Mouse (Mus musculus): ENCODE measurements around the gene Traip. TPM values are rescaled to one million over a fixed set of nuclear protein-coding genes. Genes with fewer than 3 reads are reported as not detected.
A peak's percentile ranks its signal among the peaks of the same experiment; 100 is the strongest.

Gene Traip
- polyA plus RNA-seq, 1 experiment from 2014 or later = 23.3 TPM

- no peak for ATAC-seq (ENCODE audit: low FRiP score, low TSS enrichment)
- H3K27me3 ChIP-seq (ENCODE audit: insufficient read depth, low read length) = no peaks in the 10 kb centered on the region
- H3K9ac ChIP-seq (replicated peaks; ENCODE audit: low read length) = no peak overlapping the region
These were observed 39.7 kb upstream of the Traip start for GRCm38 (mm10) chr9:107910025-107910769.

GRCm38 (mm10) chr9:107914764-107915420 is 35.0 kb upstream of the Traip start:
- H3K4me3 ChIP-seq (ENCODE audit: low read length) = no peak overlapping the region

More at GRCm38 (mm10) chr9:107910025-107910769, 39.7 kb upstream of the Traip start:
- WGBS = 87% methylated on average over 15 of the region's 15 CpGs
- H3K27ac ChIP-seq (ENCODE audit: low read length) = no peak overlapping the region
- no peaks in the 10 kb centered on the region for H3K36me3 ChIP-seq (ENCODE audit: insufficient read depth, low read length)
- no peak overlapping the region for H3K4me2 ChIP-seq (replicated peaks; ENCODE audit: low read depth, low read length)
- H3K4me3 ChIP-seq (ENCODE audit: low read length) = no peak overlapping the region
- no peaks in the 10 kb centered on the region for H3K9me3 ChIP-seq (ENCODE audit: low read length)
- peaks cover 36% of the 10 kb centered on the region for H3K4me1 ChIP-seq (ENCODE audit: insufficient read depth, low read length)

DNA sequence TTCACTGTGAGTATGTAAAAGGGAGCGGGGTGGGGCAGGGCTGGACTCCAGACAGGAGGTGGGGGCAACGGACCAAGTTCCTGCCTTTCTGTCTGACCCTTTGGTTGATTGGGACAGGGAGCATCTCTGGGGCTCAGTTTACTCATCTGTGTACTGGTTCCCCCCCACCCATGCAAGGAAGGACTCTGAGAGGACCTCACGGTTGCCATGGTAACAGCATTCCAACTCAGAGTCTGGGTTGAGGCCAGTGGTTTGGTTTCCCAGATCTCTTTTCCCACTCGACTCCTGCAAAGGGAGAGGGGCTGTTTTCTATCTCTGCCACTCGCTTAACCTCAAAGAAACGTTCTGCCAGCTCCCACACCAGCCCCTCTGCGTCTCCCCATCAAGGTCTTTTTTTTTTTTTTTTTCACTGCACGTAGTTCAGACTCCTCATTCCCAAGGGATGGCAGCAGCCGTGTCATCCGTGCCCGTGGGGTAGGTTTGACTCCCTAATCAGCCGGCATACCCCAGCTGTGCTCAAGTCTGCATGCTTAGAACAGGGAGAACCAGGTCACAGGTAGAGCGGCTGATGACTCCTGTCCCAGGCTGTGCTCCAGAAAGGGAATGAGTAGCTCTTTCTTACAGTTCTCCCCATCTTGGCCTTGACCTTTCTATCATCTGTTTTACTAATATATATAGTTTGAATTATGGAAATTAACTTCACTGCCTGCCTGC is 31.9 kb upstream of the Traip start:
- H3K27ac ChIP-seq (ENCODE audit: low read length) = no peak overlapping the region
- H3K36me3 ChIP-seq (ENCODE audit: insufficient read depth, low read length) = no peaks in the 10 kb centered on the region
- 30% methylated on average over 13 of the region's 13 CpGs for WGBS
- H3K4me3 ChIP-seq (ENCODE audit: low read length) = no peak overlapping the region
- H3K4me2 ChIP-seq (replicated peaks; ENCODE audit: low read depth, low read length) = no peak overlapping the region
- no peak overlapping the region; the same call in 1 of the 2 replicates for H3K9ac ChIP-seq (replicated peaks; ENCODE audit: low read length)
- ATAC-seq (ENCODE audit: low FRiP score, low TSS enrichment) = peak; percentile 15; the same call in 1 of the 2 replicates
- peaks cover 12% of the 10 kb centered on the region for H3K4me1 ChIP-seq (ENCODE audit: insufficient read depth, low read length)
- no peaks in the 10 kb centered on the region for H3K27me3 ChIP-seq (ENCODE audit: insufficient read depth, low read length)
- no peaks in the 10 kb centered on the region for H3K9me3 ChIP-seq (ENCODE audit: low read length)

More at GRCm38 (mm10) chr9:107914764-107915420, 35.0 kb upstream of the Traip start:
- no peak for ATAC-seq (ENCODE audit: low FRiP score, low TSS enrichment)
- 51% methylated on average over 16 of the region's 16 CpGs for WGBS
- Histone ChIP-seq H3K27ac (ENCODE audit: low read length) (no peak overlapping the region), H3K9ac (replicated peaks; ENCODE audit: low read length) (no peak overlapping the region), H3K27me3 (ENCODE audit: insufficient read depth, low read length) (no peaks in the 10 kb centered on the region), H3K9me3 (ENCODE audit: low read length) (no peaks in the 10 kb centered on the region), H3K4me2 (replicated peaks; ENCODE audit: low read depth, low read length) (no peak overlapping the region), H3K4me1 (ENCODE audit: insufficient read depth, low read length) (peaks cover 12% of the 10 kb centered on the region), H3K36me3 (ENCODE audit: insufficient read depth, low read length) (no peaks in the 10 kb centered on the region)

GRCm38 (mm10) chr9:107918884-107919283 is 31.1 kb upstream of the Traip start:
- H3K36me3 ChIP-seq (ENCODE audit: insufficient read depth, low read length) = no peaks in the 10 kb centered on the region
- no peak overlapping the region for H3K27ac ChIP-seq (ENCODE audit: low read length)
- H3K4me3 ChIP-seq (ENCODE audit: low read length) = no peak overlapping the region
- 86% methylated on average over 6 of the region's 6 CpGs for WGBS
- no peaks in the 10 kb centered on the region for H3K9me3 ChIP-seq (ENCODE audit: low read length)
- no peaks in the 10 kb centered on the region for H3K27me3 ChIP-seq (ENCODE audit: insufficient read depth, low read length)
- no peak for ATAC-seq (ENCODE audit: low FRiP score, low TSS enrichment)
- no peak overlapping the region for H3K9ac ChIP-seq (replicated peaks; ENCODE audit: low read length)
- peaks cover 12% of the 10 kb centered on the region for H3K4me1 ChIP-seq (ENCODE audit: insufficient read depth, low read length)
- H3K4me2 ChIP-seq (replicated peaks; ENCODE audit: low read depth, low read length) = no peak overlapping the region

GRCm38 (mm10) chr9:107919441-107919840 is 30.5 kb upstream of the Traip start:
- Histone ChIP-seq H3K36me3 (ENCODE audit: insufficient read depth, low read length) (no peaks in the 10 kb centered on the region), H3K27ac (ENCODE audit: low read length) (no peak overlapping the region), H3K4me3 (ENCODE audit: low read length) (no peak overlapping the region), H3K4me2 (replicated peaks; ENCODE audit: low read depth, low read length) (no peak overlapping the region), H3K27me3 (ENCODE audit: insufficient read depth, low read length) (no peaks in the 10 kb centered on the region), H3K9me3 (ENCODE audit: low read length) (no peaks in the 10 kb centered on the region), H3K4me1 (ENCODE audit: insufficient read depth, low read length) (peaks cover 12% of the 10 kb centered on the region), H3K9ac (replicated peaks; ENCODE audit: low read length) (no peak overlapping the region)
- no peak for ATAC-seq (ENCODE audit: low FRiP score, low TSS enrichment)
- WGBS = 87% methylated on average over 5 of the region's 5 CpGs

DNA sequence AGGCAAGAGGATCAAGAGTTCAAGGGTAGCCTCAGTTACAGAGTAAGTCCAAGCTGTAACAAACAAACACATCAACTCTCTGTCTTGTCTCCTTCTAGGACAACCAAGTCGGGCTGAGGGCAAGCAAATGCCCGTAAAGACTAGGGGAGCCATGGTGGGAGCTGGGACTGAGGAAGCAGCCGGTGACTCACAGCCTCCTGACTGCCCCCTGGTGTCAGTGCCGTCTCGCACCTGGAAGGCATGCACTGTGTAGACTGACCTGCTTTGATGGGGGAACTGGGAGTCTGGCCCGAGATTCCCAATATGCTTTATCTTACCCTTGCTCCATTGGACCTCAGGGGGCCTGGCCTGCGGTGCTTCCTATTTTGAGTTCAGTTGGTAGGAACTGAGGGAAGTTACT is 26.9 kb upstream of the Traip start:
- WGBS = 36% methylated on average over 7 of the region's 7 CpGs
- no peak for ATAC-seq (ENCODE audit: low FRiP score, low TSS enrichment)
- H3K27me3 ChIP-seq (ENCODE audit: insufficient read depth, low read length) = no peaks in the 10 kb centered on the region
- H3K9ac ChIP-seq (replicated peaks; ENCODE audit: low read length) = no peak overlapping the region
- no peak overlapping the region for H3K4me2 ChIP-seq (replicated peaks; ENCODE audit: low read depth, low read length)
- no peaks in the 10 kb centered on the region for H3K9me3 ChIP-seq (ENCODE audit: low read length)
- no peak overlapping the region for H3K27ac ChIP-seq (ENCODE audit: low read length)
- H3K36me3 ChIP-seq (ENCODE audit: insufficient read depth, low read length) = no peaks in the 10 kb centered on the region
- peaks cover 7% of the 10 kb centered on the region for H3K4me1 ChIP-seq (ENCODE audit: insufficient read depth, low read length)
- H3K4me3 ChIP-seq (ENCODE audit: low read length) = no peak overlapping the region

DNA sequence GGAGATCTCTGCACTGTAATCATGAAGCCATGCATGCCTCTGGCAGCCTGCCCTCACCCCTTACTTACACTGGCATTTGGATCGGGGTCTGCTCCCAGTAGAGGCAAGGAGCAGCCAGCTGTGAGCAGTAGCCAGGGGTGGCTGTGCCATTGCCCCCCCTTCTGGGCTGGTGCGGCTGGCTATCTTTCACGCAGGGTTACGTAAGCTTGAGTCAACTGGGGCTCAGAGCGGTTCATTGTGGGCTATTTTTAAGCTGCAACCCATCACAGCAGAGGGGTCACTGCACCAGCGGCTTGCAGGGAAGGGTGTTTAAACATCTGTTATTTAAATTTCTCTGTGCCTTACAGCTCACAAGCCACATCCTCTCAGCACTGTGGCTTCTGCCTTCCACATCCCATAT is 26.0 kb upstream of the Traip start:
- 38% methylated on average over 6 of the region's 6 CpGs for WGBS
- H3K27me3 ChIP-seq (ENCODE audit: insufficient read depth, low read length) = no peaks in the 10 kb centered on the region
- no peaks in the 10 kb centered on the region for H3K36me3 ChIP-seq (ENCODE audit: insufficient read depth, low read length)
- H3K9me3 ChIP-seq (ENCODE audit: low read length) = no peaks in the 10 kb centered on the region
- no peak overlapping the region for H3K27ac ChIP-seq (ENCODE audit: low read length)
- no peak overlapping the region for H3K4me2 ChIP-seq (replicated peaks; ENCODE audit: low read depth, low read length)
- H3K4me1 ChIP-seq (ENCODE audit: insufficient read depth, low read length) = 0 out of 2 replicates have a peak, but pooled peaks cover 3% of the 10 kb centered on the region
- no peak overlapping the region for H3K9ac ChIP-seq (replicated peaks; ENCODE audit: low read length)
- no peak overlapping the region for H3K4me3 ChIP-seq (ENCODE audit: low read length)
- 0 out of 2 replicates have a peak, but pooled peaks have one; percentile 8 for ATAC-seq (ENCODE audit: low FRiP score, low TSS enrichment)

GRCm38 (mm10) chr9:107925251-107925650 is 24.7 kb upstream of the Traip start:
- H3K4me1 ChIP-seq (ENCODE audit: insufficient read depth, low read length) = 0 out of 2 replicates have a peak, but pooled peaks cover 3% of the 10 kb centered on the region
- ATAC-seq (ENCODE audit: low FRiP score, low TSS enrichment) = no peak
- no peak overlapping the region for H3K27ac ChIP-seq (ENCODE audit: low read length)
- no peaks in the 10 kb centered on the region for H3K27me3 ChIP-seq (ENCODE audit: insufficient read depth, low read length)
- no peak overlapping the region for H3K9ac ChIP-seq (replicated peaks; ENCODE audit: low read length)
- 36% methylated on average over 3 of the region's 3 CpGs for WGBS
- H3K4me3 ChIP-seq (ENCODE audit: low read length) = no peak overlapping the region
- H3K9me3 ChIP-seq (ENCODE audit: low read length) = no peaks in the 10 kb centered on the region
- H3K4me2 ChIP-seq (replicated peaks; ENCODE audit: low read depth, low read length) = no peak overlapping the region
- no peaks in the 10 kb centered on the region for H3K36me3 ChIP-seq (ENCODE audit: insufficient read depth, low read length)

GRCm38 (mm10) chr9:107926920-107927420 is 23.0 kb upstream of the Traip start:
- no peaks in the 10 kb centered on the region for H3K27me3 ChIP-seq (ENCODE audit: insufficient read depth, low read length)
- H3K36me3 ChIP-seq (ENCODE audit: insufficient read depth, low read length) = no peaks in the 10 kb centered on the region
- no peak overlapping the region for H3K4me3 ChIP-seq (ENCODE audit: low read length)
- H3K9ac ChIP-seq (replicated peaks; ENCODE audit: low read length) = no peak overlapping the region
- no peaks in the 10 kb centered on the region for H3K9me3 ChIP-seq (ENCODE audit: low read length)
- no peak overlapping the region for H3K27ac ChIP-seq (ENCODE audit: low read length)
- ATAC-seq (ENCODE audit: low FRiP score, low TSS enrichment) = no peak
- 44% methylated on average over 9 of the region's 9 CpGs for WGBS
- H3K4me1 ChIP-seq (ENCODE audit: insufficient read depth, low read length) = 0 out of 2 replicates have a peak, but pooled peaks cover 3% of the 10 kb centered on the region
- H3K4me2 ChIP-seq (replicated peaks; ENCODE audit: low read depth, low read length) = no peak overlapping the region

All from kidney, embryonic 16.5 days (tissue).